Mouse (Mus musculus) CD4-positive, CD25-positive, alpha-beta regulatory T cell, adult 2 months (primary cell): ENCODE measurements at regions not wholly inside any gene's neighbourhood (a gene's known extent, or its start where the extent isn't known, plus 50 kb on each side); places are given as distances from the start of the nearest gene placed in this dataset.

Experiments used
- DNase-seq: peaks from one replicate; pipeline ENCODE4 v3.0.0-alpha.2; 2012; ENCODE audit warnings: low read depth, low spot score

DNA sequence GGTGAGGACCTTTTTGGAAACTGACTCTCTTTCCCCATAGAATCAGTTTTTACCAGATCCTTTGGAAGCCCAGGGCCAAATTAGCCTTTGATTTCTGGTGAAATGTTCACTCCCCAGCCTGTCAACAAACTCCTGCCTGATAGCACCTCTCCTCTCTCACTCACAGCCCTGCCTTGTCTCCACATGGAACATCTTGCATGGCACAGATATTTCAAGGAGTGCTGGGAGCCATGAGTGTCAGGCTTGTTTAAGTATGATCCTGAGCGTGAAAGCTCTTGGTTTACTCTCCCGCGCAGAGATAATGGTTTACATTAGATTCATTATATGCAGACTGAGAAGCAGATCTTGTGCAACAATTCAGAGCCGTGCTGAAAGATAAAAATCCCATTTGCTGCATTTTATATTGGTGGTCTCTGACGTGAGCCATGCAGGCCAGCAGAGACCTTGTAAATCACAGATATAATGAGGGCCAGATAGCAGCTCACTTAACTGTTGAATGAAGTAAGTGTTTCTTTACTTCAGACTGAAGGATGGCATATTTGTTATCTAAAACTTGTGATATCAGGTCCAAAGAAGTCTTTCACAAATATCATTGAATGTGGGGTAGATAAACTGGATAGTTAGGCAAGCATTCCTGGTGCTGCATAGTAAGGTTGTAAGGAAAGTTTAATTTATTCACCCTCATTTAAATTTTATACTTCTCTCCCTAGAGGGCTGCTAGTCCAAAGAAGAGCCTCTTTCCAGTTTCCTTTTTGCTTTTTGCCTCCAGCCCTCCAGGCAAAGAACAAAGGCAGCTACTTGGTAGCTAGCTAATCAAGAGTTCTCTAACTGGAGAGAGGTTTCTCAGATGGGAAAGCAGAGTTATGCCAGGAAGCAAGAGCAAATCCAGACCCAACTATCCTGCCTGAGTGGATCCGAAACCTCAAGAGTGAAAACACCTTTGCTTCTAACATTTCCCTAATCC, 81.8 kb downstream of the Tbx18 start:
- DNase-seq, result no peak

DNA sequence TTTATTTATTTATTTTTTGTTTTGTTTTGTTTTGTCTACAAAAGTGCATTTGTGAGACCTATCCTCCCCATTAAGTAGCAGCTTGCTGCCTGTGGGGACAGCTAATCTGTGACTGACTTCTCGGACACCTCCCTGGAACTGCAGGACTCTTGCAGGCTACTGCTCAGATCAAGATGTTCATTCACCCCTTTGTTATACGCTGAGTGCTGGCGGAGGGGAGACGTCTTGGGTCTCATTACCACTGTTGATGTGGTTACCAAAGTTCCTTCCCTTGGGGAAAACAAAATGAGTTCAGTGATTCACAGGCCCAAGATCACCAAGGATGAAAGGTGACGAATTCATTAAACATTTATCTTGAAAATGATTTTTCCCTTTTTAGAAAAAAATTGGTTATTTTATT, 82.7 kb downstream of the Tbx18 start:
- no peak for DNase-seq

DNA sequence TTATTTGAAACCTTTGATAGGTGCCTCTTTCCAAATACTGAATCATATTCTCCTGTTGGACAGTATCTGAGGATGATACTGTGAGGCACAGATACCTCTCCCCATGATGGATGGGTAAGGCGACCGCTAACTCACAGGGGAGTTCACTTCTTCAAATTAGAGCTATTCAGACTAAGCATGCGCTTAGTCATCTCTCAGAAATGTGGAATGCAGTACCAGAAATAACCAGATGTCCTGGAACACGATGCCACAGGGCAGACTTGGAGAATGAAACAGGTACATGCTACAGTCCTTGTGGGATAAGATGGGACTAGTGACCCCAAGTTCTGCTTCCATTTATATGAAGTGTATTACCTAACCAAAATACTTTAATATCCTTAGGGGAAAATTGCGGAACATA, 86.0 kb downstream of the Tbx18 start:
- DNase-seq, result no peak

DNA sequence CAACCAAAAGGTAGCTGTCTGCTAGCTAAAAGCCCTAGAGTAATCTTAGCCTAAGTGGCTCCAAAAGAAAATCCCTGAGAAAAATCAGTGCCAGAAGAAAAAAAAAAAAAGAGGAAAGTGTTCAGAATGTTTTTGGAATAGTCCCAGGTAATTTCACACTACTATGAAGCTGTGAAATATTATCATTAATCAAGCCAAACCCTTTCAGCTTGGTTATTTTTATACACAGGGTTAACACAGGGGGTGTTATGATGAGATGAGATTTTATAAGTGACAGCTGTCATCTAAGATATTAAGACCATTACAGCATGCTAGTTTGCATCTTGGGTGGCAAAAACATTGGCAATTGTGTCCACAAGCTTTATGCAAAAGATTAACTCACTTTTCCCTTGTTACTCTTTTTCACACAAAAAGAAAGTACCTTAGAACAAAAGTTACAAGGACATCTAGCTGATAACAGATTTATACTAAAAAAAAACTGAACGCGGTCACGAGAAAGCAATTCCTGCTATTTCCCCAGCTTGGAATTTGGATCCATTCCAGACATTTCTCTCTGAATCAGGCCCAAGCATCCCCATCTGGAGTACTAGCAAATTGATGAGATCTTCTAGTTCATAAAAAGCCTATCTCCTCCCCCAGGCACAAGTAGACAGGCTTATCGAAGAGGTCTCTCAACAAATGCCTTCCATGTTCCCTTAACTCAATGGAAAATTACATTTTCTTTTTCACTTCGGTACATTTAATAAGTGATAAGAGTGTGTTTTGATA, 97.0 kb downstream of the Tbx18 start:
- no peak for DNase-seq

DNA sequence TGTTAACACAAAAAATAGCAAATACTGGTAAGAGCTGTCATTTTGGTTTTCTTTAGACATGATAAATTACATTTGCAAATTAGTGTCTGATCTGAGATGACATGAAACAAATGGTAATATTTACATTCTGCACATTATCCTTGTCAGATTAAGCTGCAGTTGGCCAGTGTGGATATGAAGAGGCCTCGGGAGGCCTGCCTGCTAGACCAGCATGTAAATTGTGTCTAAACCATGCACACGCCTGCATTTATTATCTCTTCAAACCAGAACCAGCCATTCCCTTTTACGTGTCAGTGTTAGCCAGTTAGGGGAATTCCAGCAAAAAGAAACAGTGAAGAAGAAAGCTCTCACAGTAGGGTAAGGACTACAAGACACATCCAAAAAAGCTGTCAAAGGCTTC, 104.6 kb downstream of the Tbx18 start:
- DNase-seq, result no peak

DNA sequence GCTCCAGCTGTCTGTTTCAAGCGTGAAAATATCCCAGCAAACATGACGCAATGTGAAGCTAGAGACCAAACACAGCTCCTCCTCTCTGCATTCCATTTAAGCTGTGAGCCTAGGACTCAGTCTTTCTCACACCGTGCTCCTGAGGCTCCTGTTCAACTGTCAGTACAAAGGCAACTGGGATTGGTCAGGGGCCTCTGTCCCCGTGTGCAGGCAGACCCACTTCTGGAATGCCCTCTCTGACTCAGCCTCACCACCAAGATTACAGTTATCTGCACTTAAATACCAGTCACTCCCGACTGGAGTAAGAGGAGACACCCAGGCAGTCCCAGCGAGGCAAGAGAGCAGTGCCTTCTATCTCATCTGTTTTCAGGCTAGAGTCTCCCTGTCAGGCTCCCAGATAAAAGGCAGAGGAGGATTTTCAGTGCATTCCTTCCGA, 112.8 kb downstream of the Tbx18 start:
- DNase-seq, result no peak

DNA sequence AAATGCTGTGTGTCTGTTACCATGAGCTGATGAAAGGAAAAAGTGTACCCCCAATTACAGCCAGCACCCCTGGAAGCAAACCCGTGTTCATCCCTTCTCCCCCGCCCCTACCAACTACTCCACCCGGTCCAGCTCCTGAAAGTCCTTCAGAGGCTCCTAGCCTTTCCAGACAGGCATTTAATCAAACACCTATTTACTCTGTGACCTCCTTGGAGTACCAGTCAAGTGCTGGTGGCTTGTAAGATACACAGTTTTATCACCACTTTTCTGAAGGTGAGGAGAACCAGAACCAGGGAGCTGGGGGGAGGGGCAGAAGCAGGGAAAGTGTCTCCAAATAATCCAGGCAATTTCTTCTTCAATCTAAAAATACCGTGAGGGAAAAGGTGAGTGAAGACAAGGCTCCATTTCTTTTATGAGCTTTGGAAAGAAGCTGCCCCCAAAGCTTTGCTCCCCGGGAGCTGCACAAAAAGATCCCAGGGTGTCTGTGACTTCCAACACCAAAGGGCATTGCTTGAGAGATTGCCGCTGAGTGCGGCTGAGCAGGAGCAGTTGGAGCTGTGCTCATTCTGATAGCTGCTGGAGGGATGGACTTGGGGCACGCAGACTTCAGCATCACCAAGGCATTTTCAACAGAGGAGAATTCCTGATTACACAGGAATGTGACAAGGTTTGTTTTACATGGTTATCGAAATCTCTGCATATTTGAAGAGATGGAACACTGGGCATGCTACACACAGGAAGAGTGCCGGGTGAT, 123.0 kb downstream of the Tbx18 start:
- DNase-seq, result no peak

DNA sequence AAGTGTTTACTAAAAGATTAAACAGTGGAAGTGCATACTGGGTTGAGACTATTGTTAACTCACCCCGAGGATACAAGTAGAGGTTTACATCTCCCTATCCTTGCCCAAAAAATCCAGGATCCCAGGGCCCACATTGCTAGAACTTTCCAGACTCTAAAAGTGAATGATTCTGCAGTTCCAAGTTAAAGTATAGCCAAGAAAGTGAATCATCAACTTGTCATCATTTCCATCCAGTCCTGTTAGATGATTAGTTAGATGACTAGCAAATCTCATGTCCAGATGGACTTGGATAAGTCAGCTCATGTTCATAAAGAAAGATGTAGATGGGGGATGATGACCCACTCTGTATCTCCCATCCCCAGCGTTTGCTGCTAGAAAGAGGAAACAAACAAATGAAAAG, 155.5 kb downstream of the Tbx18 start:
- no peak for DNase-seq

DNA sequence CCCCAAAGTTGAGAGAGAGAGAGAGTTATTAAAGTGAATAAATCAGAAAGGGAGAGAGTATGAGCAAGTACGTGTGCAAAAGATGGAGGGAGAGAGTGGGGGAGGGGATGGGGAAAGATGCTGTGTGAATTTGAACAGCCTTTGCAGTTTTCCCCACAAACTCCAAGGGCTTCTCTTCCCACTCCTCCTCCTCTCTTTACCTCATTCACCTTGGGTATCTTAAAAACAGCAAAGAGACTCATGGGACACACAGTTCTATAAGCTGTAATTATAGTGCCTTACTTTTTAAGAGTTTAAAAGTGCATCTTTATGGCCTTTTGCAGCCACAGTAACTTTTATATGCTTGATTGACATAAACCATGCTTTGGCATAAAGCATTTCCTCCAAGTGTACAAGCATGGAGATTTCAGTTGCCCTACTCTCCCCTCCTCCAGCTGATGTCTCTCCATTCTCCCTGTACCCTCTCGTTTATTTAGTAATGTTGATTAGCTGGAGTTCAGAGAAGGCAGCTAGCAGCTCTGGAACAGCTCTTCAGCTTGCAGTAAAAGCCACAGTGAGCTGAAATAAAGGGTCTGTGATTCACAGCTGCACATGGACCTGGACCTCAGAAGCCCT, 156.7 kb downstream of the Tbx18 start:
- no peak for DNase-seq

DNA sequence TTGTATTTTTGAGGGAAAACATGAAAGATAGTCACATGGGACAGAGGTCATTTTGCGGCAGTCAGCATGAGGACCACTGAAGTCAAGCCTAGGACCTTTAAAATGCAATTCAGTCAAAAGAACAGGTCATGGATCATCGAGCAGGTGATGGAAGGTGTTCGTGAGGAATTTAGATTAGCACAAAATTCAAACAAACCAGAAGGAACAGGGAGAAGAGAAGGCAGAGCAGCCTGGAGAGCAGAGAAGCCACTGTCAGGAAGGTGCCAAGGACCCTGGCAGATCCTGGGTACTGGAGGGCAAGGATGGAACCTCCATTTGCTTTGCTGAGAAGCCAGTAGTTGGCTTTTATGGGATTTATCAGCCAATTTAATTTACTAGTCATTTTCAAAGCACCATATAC, 167.8 kb downstream of the Tbx18 start:
- DNase-seq, result no peak

DNA sequence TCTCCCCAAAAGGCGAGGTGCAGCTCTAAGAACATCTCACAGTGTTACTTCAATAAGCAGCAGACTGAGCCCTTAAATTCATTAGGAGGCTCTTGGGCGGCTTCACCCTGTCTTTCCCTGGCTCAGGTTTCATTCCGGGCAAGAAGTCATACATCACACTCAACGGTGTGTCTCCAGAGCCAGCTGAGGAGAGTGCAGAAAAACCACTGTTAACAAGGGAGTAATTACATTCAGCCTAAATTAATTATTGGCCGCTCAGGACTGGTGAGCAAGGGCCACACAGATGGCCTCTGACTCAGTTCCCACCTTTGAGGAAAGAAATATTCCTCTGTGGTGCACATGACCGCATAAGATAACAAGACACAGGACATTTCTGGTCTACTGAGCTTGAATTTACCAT, 168.3 kb downstream of the Tbx18 start:
- no peak for DNase-seq

DNA sequence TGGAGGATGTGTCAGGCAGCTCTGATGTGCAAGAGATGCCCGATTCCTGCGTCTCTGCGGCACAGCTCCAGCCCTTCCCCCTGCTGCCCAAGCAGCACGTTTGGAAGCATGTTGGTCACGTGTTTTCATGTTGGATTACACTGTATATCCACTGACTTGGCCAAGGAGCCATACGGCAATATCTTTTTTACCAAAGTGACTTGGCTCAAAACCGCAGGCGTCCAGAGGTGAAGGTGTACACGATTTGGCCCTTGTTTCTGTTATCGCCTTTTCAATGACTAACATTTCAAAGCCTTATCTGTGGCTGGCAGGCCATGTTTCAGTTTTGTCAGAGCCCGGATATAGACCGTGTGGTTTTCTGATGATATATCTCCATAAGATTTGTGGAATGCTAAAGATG, 173.2 kb downstream of the Tbx18 start:
- DNase-seq, result no peak

DNA sequence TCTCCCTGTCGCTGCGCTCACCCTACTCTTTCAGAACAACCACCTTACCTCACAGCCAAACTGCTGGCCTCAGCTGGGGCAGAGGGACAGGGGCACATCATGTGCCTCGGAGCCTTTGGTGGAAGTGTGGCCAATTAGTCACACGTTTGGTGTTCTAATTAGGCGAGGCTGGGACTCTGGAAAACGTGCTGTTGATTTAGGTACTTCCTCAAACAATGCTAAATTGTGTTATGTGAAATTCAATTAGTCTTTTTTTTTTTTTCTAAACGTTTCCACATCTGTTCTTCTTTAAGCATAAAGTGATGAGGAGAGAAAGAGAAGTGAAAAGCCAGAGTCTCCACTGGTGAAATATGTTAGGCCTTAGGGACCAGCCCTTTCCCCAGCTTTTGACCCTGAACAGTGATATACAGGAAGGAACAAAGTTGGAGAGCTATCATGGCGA, 174.1 kb downstream of the Tbx18 start:
- no peak for DNase-seq

DNA sequence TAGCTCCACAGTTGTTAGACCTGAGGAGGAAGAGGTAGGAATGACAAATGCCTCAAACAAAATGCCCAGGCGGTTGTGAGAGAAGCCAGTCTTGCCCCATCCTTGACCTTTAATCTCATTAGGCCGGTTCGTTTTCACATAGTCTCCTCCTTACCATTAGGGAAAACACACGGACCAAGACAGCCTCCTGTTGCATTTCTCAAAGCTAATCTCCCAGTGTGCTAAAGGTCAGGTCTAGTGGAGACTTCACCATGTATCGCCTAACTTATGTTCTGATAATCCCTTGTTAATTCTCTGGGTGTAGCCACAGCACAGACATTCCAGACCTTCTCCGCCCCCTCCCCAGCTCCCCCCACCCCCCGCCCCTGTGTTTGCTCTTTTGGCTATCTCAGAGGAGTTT, 174.5 kb downstream of the Tbx18 start:
- DNase-seq, result no peak

DNA sequence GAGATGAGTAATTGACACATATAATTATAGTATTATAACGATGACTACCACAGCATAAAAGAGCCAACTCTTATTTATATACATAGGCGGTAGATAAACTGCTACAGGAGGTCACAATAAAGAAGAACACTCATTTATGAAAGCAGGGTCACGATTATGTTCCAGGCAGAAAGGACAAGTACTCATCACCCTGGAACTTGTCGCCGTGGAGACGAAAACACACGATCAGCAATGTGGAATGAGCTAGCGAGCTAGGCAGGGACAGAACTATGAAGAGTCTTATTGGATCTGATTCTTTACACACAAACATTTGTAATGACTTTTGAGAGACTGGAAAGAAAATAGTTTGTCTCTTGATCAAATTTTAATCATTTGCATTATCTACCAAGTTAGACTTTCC, 197.9 kb downstream of the Tbx18 start:
- DNase-seq, result no peak

DNA sequence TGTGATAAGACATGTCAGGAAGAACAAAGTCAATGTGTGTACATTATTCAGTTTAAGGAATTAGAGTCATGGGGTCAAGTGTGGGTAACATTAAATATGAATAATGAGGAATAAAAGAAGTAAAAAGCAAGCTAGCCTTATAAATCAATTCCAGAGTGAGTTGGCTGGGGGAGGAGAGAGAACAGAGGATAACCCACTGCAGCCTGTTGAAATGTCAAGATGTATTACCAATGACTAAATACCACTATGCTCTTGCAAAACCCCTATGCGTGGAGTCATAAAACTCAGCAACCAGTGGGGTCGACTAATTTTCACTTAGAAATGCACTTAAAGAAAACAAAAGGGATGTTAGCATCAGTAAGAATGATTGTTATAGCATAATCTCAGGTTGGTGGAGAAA, 201.2 kb downstream of the Tbx18 start:
- no peak for DNase-seq

DNA sequence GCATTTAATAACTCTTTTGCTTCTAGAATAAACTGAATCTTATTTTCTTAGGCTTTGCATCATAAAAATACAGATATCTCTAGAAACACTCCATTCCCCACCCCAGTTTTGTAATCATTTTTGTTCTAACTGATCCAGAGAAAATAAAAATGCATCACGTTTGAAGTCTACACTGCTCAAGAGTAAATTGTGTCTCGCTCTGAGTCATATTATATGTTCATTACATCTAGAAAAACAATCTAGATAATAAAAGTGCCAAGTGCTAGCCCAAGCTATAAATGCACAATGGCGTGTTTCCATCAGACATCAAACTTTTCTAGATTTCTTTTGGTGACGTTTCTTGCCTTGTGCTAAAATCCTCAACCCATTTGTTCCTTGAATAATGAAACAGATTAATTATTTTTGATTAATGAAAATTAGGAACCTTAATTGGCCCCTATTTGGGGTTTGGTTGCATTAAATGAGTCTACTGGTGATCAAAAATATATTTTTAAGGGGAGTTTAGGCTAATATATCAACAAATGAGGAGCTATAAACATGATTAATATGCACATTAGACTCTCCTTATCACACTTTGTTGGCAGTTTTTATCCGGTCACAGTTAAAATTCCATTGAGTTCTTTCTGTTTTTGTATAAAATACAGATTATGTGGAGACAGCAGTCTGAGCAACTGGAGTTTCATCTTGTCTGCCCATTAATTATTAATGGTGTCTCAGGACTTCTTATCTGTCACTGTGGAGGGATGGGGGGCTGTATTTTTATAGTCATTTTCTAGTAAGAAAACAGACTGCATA, 206.0 kb downstream of the Tbx18 start:
- DNase-seq, result no peak

DNA sequence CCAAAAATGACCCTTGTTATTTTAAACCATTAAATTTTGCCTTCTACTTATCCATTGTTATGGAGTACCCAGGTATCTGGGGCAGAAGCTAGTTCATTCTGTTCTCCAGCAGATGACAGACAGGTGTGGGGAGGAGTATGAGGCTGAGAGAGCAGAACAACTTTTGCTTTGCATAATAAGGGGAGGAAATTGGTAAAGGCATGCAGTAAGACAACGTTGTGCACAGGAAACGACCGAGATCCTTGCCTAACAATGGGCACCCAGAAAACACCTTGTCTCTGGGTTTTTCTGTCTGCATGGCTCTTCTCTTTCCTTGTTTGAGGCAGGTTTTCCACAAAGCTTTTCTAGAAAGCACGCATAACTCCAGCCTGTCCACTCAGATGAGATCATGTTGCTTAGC, 220.4 kb downstream of the Tbx18 start:
- no peak for DNase-seq

DNA sequence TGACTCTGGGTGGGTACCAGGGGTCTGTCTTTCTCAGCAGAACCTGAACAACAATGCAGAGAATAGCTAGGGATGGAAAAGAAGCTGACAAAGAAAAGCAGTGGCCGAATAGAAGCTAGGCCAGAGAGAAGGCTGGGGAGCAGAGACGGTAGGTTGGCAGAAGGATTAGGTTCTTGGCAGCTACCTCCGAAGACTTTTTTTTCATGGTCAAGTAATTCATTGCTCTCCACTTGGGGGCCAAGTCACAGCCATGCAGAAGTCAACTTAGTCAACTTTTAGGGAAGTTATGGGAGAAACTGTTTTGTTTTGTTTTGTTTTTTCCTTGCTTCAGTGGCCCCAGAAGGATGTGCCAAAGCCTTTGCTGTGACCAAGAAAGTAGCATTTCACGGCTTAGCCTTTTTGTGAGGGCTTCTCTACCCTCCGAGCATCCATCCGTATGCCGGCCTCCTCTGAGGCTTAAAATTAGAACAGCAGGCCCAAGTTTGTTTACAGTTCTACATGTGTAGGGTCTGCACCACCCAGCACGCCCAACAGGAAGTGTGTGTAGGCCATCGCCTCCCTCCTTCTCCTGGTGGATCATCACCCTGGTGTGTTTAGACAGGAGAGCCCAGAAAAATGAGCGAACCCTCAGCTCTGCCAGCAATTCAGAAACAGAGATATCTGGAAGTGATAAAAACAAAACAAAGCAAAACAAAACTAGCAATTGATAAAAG, 226.2 kb downstream of the Tbx18 start:
- no peak for DNase-seq

DNA sequence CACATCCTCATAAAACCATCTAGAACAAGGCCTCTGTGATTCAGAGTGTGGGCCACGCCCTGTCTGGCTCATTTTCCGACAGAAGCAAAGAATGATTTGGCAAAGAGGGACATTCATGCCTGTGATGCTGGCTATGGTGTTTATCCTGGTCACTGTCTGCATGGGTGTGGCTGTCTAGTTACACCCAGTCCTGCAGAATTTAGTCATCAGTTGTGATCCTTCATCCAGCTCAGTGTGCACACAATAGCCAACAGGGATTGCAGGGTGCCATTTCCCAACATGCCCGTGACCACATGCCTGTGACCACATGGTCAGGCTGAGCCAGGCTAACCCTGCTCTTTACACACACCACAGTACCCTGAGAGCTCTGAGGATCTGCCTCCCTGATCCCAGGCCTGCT, 208.8 kb upstream of the Cep162 start:
- no peak for DNase-seq
